ENCODE assay signal across 8 mouse cellular contexts in the genomic region with DNA sequence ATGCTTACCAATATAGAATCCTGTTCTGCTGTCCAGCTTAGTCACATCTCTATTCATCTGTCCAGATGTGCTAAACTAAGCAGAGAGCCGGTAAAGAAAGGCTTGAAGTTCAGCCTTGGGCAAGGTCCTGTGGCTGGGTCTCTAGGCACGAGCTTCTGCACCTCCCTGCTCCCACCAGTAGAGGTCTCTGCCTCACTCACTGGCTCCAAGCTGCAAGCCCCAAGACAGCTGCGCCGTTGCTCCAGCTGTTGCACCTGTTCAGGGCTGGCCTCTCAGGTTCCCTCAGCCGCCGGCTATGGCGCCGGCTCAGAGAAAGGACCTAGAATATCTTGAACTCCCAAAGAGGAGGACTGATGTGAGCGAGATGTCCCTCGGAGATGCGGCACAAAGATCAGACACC. TPM values are rescaled to one million over a fixed set of nuclear protein-coding genes. Genes with fewer than 3 reads are reported as not detected.
A peak's percentile ranks its signal among the peaks of the same experiment; 100 is the strongest.
DNase-seq lines count a peak whose midpoint lies in the region; ATAC-seq and TF ChIP-seq lines count a peak whose summit lies in the region.
"Had no signal": no experiment of that assay in that cellular context is flagged by ENCODE, and none has a peak within 500 bp of the region (broad histone marks: within the 10 kb centered on the region; RNA-seq: fewer than 3 reads in every experiment).

No protein-coding gene starts in this region.

- no peak for ATAC-seq in forebrain, postnatal 0 days
- no peak for ATAC-seq in midbrain, embryonic 14.5 days (ENCODE audit: low FRiP score, low TSS enrichment)

- no peak overlapping the region for H3K9ac ChIP-seq in forebrain, postnatal 0 days
- no peak overlapping the region for H3K9ac ChIP-seq in midbrain, embryonic 14.5 days (replicated peaks; ENCODE audit: low read length)
- H3K9ac ChIP-seq: lung, embryonic 15.5 days had no signal

- no peak overlapping the region for H3K4me2 ChIP-seq in forebrain, postnatal 0 days (ENCODE audit: low read depth)
- H3K4me2 ChIP-seq in midbrain, embryonic 14.5 days (ENCODE audit: low read length): no peak overlapping the region
- H3K4me2 ChIP-seq: lung, embryonic 15.5 days had no signal

- peak; percentile 72 for DNase-seq in MN1 (ENCODE audit: low spot score)
- peak; percentile 75 for DNase-seq in brain, adult 2 months (ENCODE audit: low read depth, low spot score)
- peak; percentile 60 for DNase-seq in forebrain, postnatal 0 days
- peak; percentile 66 for DNase-seq in induced T-regulatory cell, adult 2 months (ENCODE audit: low read depth)
- peak; percentile 51 to 73 for DNase-seq in left cerebral cortex, postnatal 14 days (ENCODE audit: low spot score in 2 of 2)
- peak; percentile 81 for DNase-seq in midbrain, embryonic 14.5 days
- DNase-seq in spleen, adult 18-20 months: peak; percentile 19 to 56

- peak; percentile 79 for TF ChIP-seq CTCF in forebrain, postnatal 0 days (IDR thresholded peaks at IDR 0.05; ENCODE audit: low read depth)

- intact Hi-C loops in left cerebral cortex, postnatal 14 days (cut with DNase I): loop anchor here (5.0 kb wide), 1 partner anchor 98 kb away; no protein-coding TSS in a partner anchor

- no peaks in the 10 kb centered on the region for H3K4me1 ChIP-seq in forebrain, postnatal 0 days (ENCODE audit: insufficient read depth)
- H3K4me1 ChIP-seq in midbrain, embryonic 14.5 days (ENCODE audit: control insufficient read depth, insufficient read depth, low read length): peaks cover 7% of the 10 kb centered on the region; the same call in 1 of the 2 replicates

- H3K36me3 ChIP-seq in forebrain, postnatal 0 days (ENCODE audit: insufficient read depth): no peaks in the 10 kb centered on the region
- no peaks in the 10 kb centered on the region for H3K36me3 ChIP-seq in midbrain, embryonic 14.5 days (ENCODE audit: control insufficient read depth, insufficient read depth, low read length)
- H3K36me3 ChIP-seq: lung, embryonic 15.5 days had no signal

- WGBS in forebrain, postnatal 0 days: 13% methylated on average over 11 of the region's 11 CpGs
- WGBS in midbrain, embryonic 14.5 days: 15% methylated on average over 11 of the region's 11 CpGs

- no peaks in the 10 kb centered on the region for H3K9me3 ChIP-seq in forebrain, postnatal 0 days (ENCODE audit: low read length)
- H3K9me3 ChIP-seq in midbrain, embryonic 14.5 days (ENCODE audit: control insufficient read depth, low read length): no peaks in the 10 kb centered on the region
- H3K9me3 ChIP-seq: lung, embryonic 15.5 days had no signal

- no peak overlapping the region for H3K27ac ChIP-seq in forebrain, postnatal 0 days (ENCODE audit: low read depth, low read length)
- H3K27ac ChIP-seq in midbrain, embryonic 14.5 days (replicated peaks; ENCODE audit: low read depth, low read length): no peak overlapping the region
- H3K27ac ChIP-seq: lung, embryonic 15.5 days had no signal

- no peak overlapping the region for H3K4me3 ChIP-seq in forebrain, postnatal 0 days (ENCODE audit: low read depth, low read length)
- no peak overlapping the region for H3K4me3 ChIP-seq in midbrain, embryonic 14.5 days (replicated peaks; ENCODE audit: low read depth, low read length)
- H3K4me3 ChIP-seq: lung, embryonic 15.5 days had no signal

- H3K27me3 ChIP-seq in forebrain, postnatal 0 days (ENCODE audit: insufficient read depth, low read length): peaks cover 35% of the 10 kb centered on the region
- H3K27me3 ChIP-seq in midbrain, embryonic 14.5 days (ENCODE audit: control insufficient read depth, insufficient read depth, low read length): peaks cover 41% of the 10 kb centered on the region

RNA-seq across cellular contexts. Expression of gene Chrdl2, which starts 3.7 kb away (rescaled TPM):
- total RNA-seq in forebrain, postnatal 0 days (2014; rRNA removed): not detected in 2 replicates
- 0.15 and 0.67 TPM in 2 replicates for polyA plus RNA-seq in forebrain, postnatal 0 days (2015; fragmentation: Nextera tagmentation; extraction: Ambion mirVana)
- total RNA-seq in left cerebral cortex, postnatal 14 days (2021): under 1 TPM in 1 of 2 experiments, not detected in 1; 0.32 TPM
- polyA plus RNA-seq in midbrain, embryonic 14.5 days (2014; fragmentation: Nextera tagmentation; extraction: Ambion mirVana): not detected in 2 replicates
- polyA plus RNA-seq: lung, embryonic 15.5 days had no signal

RNA-seq across cellular contexts. Expression of gene Rnf169, which starts 29.4 kb away (rescaled TPM):
- total RNA-seq in forebrain, postnatal 0 days (2014; rRNA removed): 23.6 and 24.9 TPM in 2 replicates
- 2.6 and 4.3 TPM in 2 replicates for polyA plus RNA-seq in forebrain, postnatal 0 days (2015; fragmentation: Nextera tagmentation; extraction: Ambion mirVana)
- 10 to 100 TPM; 39.3 to 52.1 TPM for total RNA-seq in left cerebral cortex, postnatal 14 days (2021)
- 6.4 and 6.7 TPM in 2 replicates for polyA plus RNA-seq in midbrain, embryonic 14.5 days (2014; fragmentation: Nextera tagmentation; extraction: Ambion mirVana)
